Mouse (Mus musculus): Measurements from ENCODE around the gene Pttg1.

Gene Pttg1

DNA sequence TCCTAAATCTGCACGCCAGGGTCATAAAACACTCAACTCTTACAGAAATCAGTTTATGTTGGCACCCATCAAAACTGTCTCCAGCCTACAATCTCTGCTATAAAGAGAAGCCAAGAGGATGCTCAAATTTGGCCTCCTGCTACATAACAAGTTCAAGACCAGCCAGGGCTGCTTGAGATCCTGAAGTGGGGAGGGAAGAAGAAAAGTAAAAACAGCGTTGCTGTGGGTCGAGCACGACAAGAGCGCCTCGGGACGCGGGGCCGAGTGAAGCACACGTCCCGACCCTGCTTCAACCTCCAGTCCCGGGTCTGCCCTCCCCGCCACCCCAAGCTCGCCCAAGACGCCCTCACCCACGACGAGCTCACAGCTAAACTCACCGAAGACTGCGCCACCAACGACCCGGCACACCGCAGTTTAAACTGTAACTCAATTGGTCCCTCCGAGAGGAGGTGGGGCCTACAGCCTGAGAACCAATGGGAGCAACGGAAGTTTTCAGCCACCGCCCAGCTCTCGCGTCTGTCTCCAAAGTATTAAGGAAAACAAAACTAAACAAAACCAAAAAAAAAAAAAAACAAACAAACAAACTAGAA lies at the start of gene Pttg1:
Gene Pttg1 (minus strand): TSS at position 428 of the 590 bp plus-strand sequence.
- peak; percentile 81 to 89 for DNase-seq

DNA sequence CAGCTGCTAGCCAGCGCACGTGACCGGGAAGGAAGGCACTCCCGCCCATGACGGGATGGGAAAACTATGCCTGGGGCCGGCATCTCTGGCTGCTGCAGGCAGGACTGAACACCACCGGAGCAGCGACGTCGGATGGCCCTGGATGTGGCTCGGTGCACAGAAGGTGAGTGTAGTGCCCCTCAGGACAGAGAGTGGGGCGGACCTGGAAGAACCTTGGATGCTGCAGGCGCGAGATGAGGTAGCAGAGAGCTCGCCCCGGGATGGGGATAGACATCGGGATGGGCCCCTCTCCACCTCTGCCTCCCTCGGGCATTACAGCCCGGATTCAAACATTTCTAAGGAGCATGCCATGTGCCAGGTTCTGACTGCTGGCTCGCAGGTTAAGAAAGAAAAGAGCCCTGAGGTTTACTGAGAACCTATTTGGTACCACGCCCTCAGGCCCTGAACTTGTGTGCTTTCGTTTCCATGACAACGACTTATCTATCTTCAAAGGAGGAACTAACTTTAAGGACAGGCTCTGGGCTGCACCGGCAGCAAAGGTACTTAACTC lies 48.2 kb upstream of the Pttg1 start, which contains the start of gene C1qtnf2:
Gene C1qtnf2 (plus strand): TSS at position 52 of the 550 bp plus-strand sequence.
- DNase-seq: peak; percentile 71 to 80

DNA sequence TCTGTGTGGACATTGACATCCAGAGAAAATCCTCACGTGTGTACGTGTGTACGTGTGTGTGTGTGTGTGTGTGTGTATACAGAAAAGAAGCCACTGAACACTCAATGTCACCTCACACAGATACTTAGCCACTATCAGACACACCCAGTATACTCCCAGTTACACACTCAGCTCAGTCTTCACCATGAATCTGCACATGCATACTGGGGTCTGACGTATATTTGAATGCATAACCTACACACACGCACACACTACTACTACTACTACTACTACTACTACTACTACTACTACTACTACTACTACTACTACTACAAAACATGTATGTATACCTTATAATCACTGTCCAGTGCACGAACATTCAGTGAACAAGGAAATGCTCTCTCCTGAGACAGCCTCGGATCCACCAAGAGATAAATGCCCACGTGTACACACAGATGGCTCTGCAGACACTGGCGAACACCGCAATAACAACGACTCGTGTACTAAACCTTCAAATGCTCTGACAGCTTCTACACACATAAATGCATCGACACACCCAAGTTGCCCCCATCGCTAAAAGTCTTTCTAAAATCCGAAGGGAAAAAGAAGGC lies 47.7 kb upstream of the Pttg1 start:
- no peak for DNase-seq

- DNase-seq: peak in 1 of 2 experiments; percentile 2
These were observed 47.1 kb upstream of the Pttg1 start for GRCm38 (mm10) chr11:43473115-43473514.

DNA sequence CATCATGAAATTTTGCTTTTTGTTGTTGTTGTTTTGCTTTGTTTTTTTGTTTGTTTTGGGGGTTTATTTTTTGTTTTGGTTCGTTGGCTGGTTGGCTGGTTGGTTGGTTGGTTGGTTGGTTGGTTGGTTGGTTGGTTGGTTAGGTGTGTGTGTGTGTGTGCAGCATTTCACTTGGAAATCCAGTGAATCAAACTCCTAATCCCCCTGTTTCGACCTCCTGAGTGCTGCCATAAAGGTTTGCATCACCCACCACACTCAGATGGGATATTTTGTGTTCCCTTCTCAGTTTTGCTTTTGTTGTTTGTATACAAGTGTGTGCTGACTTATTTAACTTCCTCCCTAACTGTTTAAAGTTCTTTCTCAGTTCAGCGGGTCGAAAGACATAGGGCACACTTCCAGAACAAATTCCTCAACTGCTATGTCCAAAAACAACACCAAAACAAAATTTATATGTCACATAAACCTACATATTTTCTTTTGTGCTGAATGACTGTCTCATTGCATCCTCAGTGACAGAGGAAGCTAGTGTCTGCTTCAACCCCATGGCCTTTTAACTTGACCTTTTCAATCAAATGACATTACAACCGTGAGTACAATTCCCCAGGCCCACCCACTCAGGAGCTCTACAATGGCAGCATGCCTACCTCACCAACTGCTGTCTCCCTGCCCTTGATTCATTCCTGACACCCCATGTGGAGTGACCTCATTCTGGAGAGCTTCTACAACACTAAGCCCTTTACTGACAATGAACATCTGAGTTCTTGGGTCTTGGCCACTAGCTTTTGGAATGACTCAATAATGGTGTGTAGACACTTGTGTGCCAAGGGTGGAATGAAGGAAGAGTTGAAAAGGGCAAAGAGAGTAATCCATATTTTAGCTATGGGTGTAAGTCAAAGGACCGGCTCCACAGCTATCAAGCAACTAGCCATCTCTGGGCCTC lies 45.1 kb upstream of the Pttg1 start:
- DNase-seq: no peak

DNA sequence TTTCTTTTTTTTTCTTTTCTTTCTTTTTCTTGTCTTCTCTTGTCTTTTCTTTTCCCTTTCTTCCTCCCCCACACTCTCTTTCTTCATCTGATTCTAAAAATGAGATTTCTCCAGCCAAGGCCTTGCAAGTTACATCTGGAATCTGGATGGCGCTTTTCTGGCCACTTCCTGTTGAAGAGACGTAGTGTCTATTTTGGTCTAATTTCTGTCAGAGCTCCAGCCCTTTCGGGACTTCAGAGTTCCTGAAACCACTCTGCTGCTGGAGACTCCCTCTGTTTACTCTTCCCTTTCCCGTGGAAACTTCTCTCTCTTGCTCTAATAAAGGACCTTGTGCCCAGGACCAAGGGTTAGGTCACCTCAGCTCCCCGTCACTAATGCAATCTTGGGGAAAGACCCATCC lies 44.1 kb upstream of the Pttg1 start:
- peak in 1 of 2 experiments; percentile 54 for DNase-seq

DNA sequence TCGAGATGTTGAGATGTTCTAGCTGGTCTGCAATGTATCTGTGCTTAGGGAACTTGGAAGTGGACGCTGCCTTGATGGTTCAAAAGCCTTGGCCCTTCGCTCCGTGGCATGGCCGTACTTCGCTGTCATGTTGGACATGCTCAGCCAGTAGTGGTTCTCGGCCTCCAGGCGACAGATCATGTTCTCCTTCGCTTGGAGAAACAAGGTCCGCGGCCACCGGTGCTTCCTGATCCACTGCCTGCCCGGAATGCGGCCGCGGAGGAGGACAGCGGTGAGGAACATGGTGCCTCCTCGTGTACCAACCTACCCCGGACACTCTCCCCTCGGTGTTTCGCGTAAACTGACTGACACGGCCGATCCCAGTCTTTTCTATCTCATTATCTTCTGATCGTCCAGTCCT lies 37.2 kb upstream of the Pttg1 start:
- DNase-seq: no peak

- DNase-seq: no peak
These were observed 26.2 kb upstream of the Pttg1 start for GRCm38 (mm10) chr11:43452266-43452665.

DNA sequence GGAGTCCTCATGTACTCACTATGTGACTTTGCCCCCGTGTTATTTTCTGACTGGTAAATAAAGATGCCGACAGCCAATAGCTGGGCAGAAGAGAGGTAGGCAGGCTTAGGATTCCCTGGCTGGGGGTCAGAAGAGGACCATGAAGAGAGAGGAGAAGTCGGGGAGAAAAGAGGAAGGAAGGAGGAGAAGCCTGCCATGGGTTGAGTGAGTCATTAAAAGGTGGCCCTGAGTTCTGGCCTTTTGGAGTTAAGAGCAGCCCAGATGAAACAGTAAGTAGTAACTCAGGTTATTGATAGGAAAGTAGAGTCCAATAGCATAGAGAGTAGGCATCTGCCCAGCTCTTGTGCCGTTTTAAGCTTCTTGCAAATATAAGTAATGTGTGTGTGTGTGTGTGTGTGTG lies 25.3 kb upstream of the Pttg1 start:
- no peak for DNase-seq

DNA sequence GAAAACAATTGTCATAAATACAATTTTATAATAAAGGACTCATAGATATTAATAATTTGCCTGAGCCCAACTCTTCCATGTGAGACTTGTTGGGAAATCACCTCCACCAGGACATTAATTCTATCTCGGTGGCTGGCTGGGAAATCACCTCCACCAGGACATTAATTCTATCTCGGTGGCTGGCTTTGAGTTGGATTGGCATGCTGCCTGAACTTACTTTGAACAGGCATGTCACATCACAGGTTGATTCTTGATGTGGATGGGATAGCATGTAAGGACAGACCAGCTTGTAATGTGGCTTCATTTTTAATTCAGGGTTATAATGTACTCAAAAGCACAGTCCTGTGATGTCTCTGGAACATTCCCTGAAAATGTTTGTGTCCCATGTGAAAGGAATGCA lies 23.9 kb upstream of the Pttg1 start:
- DNase-seq: no peak

- DNase-seq: no peak
These were observed 17.1 kb upstream of the Pttg1 start for GRCm38 (mm10) chr11:43443183-43443582.

DNA sequence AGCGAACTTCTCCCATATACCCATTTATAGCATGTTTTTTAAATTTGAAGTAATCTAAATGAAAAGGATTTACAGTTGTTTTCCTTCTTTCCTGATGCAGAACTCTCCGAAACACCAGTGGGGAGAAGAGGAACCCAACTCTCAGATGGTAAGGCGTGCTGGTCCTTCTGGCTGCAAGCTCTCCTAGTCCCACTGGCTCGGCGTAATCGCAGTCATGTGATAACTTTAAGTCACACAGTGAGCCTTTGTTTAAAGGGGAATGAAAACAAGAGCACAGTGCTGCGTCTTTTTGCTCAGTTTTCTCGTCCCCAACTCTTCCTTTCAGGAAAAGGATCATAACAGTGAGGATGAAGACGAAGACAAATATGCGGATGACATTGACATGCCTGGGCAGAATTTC lies 15.1 kb upstream of the Pttg1 start:
- no peak for DNase-seq

- no peak for DNase-seq
These were observed 8.0 kb upstream of the Pttg1 start for GRCm38 (mm10) chr11:43434024-43434407.

DNA sequence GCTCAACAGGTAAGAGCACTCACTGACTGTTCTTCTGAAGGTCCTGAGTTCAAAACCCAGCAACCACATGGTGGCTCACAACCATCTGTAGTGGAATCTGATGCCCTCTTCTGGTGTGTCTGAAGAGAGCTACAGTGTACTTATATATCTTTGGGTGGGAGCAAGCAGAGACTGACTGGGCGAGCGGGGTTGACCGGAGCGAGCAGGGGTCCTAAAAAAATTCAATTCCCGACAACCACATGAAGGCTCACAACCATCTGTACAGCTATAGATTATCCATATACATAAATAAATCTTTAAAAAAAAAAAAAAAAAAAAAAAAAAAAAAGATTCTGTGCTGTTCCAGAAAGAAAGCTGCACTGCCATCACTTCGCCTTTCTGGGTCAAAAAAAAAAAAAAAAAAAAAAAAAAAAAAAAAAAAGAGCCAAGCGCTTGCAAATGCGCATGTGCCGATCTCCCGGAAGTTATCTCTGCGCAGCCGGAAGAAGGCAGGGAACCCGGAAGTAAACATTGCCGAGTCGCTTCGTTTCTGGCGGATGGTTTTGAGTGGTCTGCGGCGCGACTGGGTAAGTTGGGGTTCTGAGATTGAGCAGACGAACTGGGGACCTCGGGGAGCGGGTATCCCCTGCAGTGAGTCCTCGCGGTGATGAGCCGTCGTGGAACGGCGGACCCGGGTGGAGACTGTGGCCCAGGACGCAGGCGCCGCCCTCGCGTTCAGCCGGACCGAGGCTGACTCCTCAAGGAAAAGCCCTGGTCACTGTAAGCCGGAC lies 7.4 kb upstream of the Pttg1 start, which contains the start of gene Slu7:
Gene Slu7 (plus strand): TSS at position 491 of the 770 bp plus-strand sequence.
- peak; percentile 79 to 88 for DNase-seq

- peak; percentile 14 to 40 for DNase-seq
These were observed 398 bp upstream of the Pttg1 start for GRCm38 (mm10) chr11:43426414-43426884.

- DNase-seq: no peak
These were observed 813 bp downstream of the Pttg1 start for GRCm38 (mm10) chr11:43425166-43425709.

GRCm38 (mm10) chr11:43424386-43424785 lies 1.7 kb downstream of the Pttg1 start:
- no peak for DNase-seq

DNA sequence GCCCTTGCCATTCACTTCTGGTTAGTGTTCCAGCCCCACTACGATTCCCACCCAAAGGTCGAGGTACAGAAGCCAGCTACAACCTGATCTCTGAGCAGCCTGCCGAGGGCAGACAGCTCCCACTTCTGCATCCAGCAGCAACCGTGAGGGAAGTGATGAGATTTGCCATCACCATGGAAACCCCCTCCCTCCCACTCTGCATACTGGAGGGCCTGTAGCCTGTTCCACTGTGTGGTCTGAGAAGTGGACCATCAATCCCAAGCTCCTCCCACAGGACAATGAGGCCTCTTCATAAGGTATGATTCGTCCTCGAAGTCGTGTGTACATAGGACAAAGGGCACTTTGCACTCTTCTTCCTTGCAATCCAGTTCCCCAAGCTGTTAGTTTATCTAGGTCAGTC lies 8.8 kb downstream of the Pttg1 start:
- DNase-seq: peak in 1 of 2 experiments; percentile 12

GRCm38 (mm10) chr11:43412771-43413451 lies 13.1 kb downstream of the Pttg1 start:
- peak; percentile 85 to 88 for DNase-seq

GRCm38 (mm10) chr11:43411413-43411812 lies 14.6 kb downstream of the Pttg1 start:
- peak; percentile 82 to 83 for DNase-seq

- no peak for DNase-seq
These were observed 15.8 kb downstream of the Pttg1 start for GRCm38 (mm10) chr11:43410291-43410690.

Data from kidney, postnatal 4 days (tissue).